Mouse (Mus musculus) liver, embryonic 16.5 days (tissue): ENCODE data around the gene Vamp2. TPM values are rescaled to one million over a fixed set of nuclear protein-coding genes. Genes with fewer than 3 reads are reported as not detected.

ENCODE experiments used
- ATAC-seq: fragments of 200-750 bp; cut with Nextera tagmentation; 2 replicates; pipeline ENCODE4 v1.8.0; 2017; ENCODE audit warnings: low read depth, mild to moderate bottlenecking, moderate number of reproducible peaks, moderate library complexity
- H3K27ac ChIP-seq: fragments of 300-500 bp; sonication (generic); 2 replicates; pipeline ENCODE4 v1.5.1; 2014; ENCODE audit warnings: mild to moderate bottlenecking, low read length
- H3K27me3 ChIP-seq: fragments of 300-500 bp; sonication (generic); 2 replicates; pipeline ENCODE4 v1.6.1; 2014; ENCODE audit warnings: low read depth, low read length, mixed read lengths; ENCODE audit not compliant: control insufficient read depth, insufficient read depth
- H3K36me3 ChIP-seq: fragments of 300-500 bp; sonication (generic); 2 replicates; pipeline ENCODE4 v1.6.1; 2014; ENCODE audit warnings: mild to moderate bottlenecking; ENCODE audit not compliant: control insufficient read depth, insufficient read depth
- H3K4me1 ChIP-seq: fragments of 300-500 bp; sonication (generic); 2 replicates; pipeline ENCODE4 v1.6.1; 2014; ENCODE audit warnings: low read depth, low read length, mixed read lengths; ENCODE audit not compliant: control insufficient read depth
- H3K4me2 ChIP-seq: fragments of 300-500 bp; sonication (generic); 2 replicates; pipeline ENCODE4 v1.6.1; 2014; ENCODE audit warnings: low read depth, low read length, mixed read lengths
- H3K4me3 ChIP-seq: fragments of 300-500 bp; sonication (generic); 2 replicates; pipeline ENCODE4 v1.5.1; 2014; ENCODE audit warnings: low read depth, mild to moderate bottlenecking, low read length
- H3K9ac ChIP-seq: fragments of 300-500 bp; sonication (generic); 2 replicates; pipeline ENCODE4 v1.6.1; 2014; ENCODE audit warnings: low read depth, low read length
- H3K9me3 ChIP-seq: fragments of 300-500 bp; sonication (generic); replicated peaks from 2 replicates; pipeline ENCODE4 v1.6.1; 2016; ENCODE audit warnings: low read length; ENCODE audit not compliant: control insufficient read depth
- WGBS: fragments of 180-500 bp; shearing (Covaris S2); extraction: QIAGEN DNeasy Blood & Tissue Kit; methylation state at CpG from one replicate; pipeline ENCODE4 v1.1.7; 2014; ENCODE audit not compliant: insufficient replicate concordance; 5-methylcytosine and 5-hydroxymethylcytosine counted together
- polyA plus RNA-seq: library from polyadenylated mRNA; unstranded; fragments of >200 nt; fragmentation: Nextera tagmentation; extraction: Ambion mirVana; gene quantifications from 2 replicates; pipeline ENCODE4 v1.2.1, GENCODE M21; 2015

Gene Vamp2
- polyA plus RNA-seq, 1 experiment from 2014 or later = 25.4 TPM

GRCm38 (mm10) chr11:69125041-69125851 is 37.0 kb downstream of the Vamp2 start:
- H3K9ac ChIP-seq = peak overlapping the region; percentile 66
- H3K27ac ChIP-seq = peak overlapping the region; percentile 65
- 0% methylated on average over 24 of the region's 24 CpGs for WGBS
- H3K9me3 ChIP-seq = no peaks in the 10 kb centered on the region
- H3K27me3 ChIP-seq = peaks cover 29% of the 10 kb centered on the region
- H3K4me1 ChIP-seq = peaks cover 42% of the 10 kb centered on the region
- peak; percentile 43 for ATAC-seq
- no peaks in the 10 kb centered on the region for H3K36me3 ChIP-seq
- peak overlapping the region; percentile 90 for H3K4me2 ChIP-seq
- peak overlapping the region; percentile 74 for H3K4me3 ChIP-seq

- no peak for ATAC-seq
Observed at GRCm38 (mm10) chr11:69125852-69125918, 37.4 kb downstream of the Vamp2 start, which contains the start of gene Aloxe3. Aloxe3 (plus strand) TSS chr11:69125896.

GRCm38 (mm10) chr11:69125919-69126705 is 37.8 kb downstream of the Vamp2 start:
- no peaks in the 10 kb centered on the region for H3K36me3 ChIP-seq
- H3K9me3 ChIP-seq = no peaks in the 10 kb centered on the region
- no peak overlapping the region for H3K27ac ChIP-seq
- 14% methylated on average over 19 of the region's 20 CpGs for WGBS
- H3K9ac ChIP-seq = peak overlapping the region; percentile 66
- H3K4me1 ChIP-seq = peaks cover 34% of the 10 kb centered on the region
- no peak for ATAC-seq
- peak overlapping the region; percentile 74 for H3K4me3 ChIP-seq
- peak overlapping the region; percentile 90 for H3K4me2 ChIP-seq
- H3K27me3 ChIP-seq = peaks cover 20% of the 10 kb centered on the region

More at GRCm38 (mm10) chr11:69125852-69125918, 37.4 kb downstream of the Vamp2 start, which contains the start of gene Aloxe3:
- Histone ChIP-seq H3K9me3 (no peaks in the 10 kb centered on the region), H3K4me1 (peaks cover 38% of the 10 kb centered on the region), H3K4me2 (peak within 1 kb of the TSS; percentile 90), H3K4me3 (peak within 1 kb of the TSS; percentile 74), H3K9ac (peak within 1 kb of the TSS; percentile 66), H3K27me3 (peaks cover 24% of the 10 kb centered on the region), H3K36me3 (no peaks in the 10 kb centered on the region), H3K27ac (peak within 1 kb of the TSS; percentile 65)
- 3% methylated on average over 3 of the region's 3 CpGs for WGBS

DNA sequence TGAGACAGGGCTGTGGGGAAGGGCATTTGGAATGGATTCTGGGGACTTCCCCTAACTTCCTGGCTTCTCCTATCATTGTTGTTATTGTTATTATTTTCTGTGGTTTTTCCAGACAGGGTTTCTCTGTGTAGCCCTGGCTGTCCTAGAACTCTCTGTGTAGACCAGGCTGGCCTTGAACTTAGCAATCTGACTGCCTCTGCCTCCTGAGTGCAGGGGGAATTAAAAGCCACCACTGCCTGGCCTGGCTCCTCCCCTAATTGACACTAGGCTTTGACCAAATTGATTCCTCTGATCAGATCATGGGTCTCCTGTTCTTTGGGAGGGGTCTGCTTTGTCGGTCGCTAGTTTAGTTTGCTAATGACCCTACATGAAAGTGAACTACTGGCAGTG is 38.4 kb downstream of the Vamp2 start:
- ATAC-seq = no peak
- Histone ChIP-seq H3K27ac (no peak overlapping the region), H3K4me1 (peaks cover 29% of the 10 kb centered on the region), H3K36me3 (no peaks in the 10 kb centered on the region), H3K4me2 (peak overlapping the region; percentile 90), H3K9me3 (no peaks in the 10 kb centered on the region), H3K27me3 (peaks cover 14% of the 10 kb centered on the region), H3K9ac (no peak overlapping the region), H3K4me3 (no peak overlapping the region)
- WGBS = 61% methylated on average over 2 of the region's 2 CpGs

DNA sequence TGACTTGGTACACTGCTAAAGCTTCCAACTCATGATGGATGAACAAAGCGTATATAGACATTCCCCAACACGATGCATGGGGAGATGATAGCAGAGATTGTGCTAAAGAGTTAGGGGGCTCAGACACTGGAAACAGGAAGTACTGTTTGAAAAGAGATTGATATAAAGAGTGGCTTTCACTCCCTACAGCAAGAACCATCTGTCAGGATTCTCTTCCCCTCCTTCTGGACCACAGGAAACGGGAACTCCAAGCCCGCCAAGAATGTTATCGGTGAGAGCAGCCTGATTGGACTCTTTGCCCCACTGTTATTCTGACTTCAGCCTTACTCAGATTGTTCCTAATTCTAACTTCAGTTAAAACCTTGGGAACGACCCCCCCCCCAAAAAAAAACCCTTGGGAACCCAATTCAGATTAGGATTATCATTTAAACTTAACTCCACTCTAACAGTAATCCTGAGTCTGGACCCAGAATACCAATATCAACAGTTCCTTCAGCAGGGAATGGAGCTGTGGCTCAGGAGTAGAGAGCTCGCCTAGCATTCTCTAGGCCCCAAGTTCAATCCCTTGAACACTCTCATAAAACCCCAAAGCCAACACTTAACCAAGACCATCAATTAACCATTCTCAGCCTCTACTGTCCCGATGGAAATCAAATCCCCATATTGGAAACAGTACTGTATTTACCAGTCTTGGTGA is 40.3 kb downstream of the Vamp2 start:
- no peaks in the 10 kb centered on the region for H3K9me3 ChIP-seq
- no peaks in the 10 kb centered on the region for H3K36me3 ChIP-seq
- no peak overlapping the region for H3K9ac ChIP-seq
- peaks cover 14% of the 10 kb centered on the region for H3K4me1 ChIP-seq
- H3K27me3 ChIP-seq = no peaks in the 10 kb centered on the region; the same call in none of the 2 replicates
- WGBS = 37% methylated on average over 8 of the region's 8 CpGs
- no peak overlapping the region for H3K4me2 ChIP-seq
- no peak overlapping the region for H3K4me3 ChIP-seq
- no peak for ATAC-seq
- H3K27ac ChIP-seq = no peak overlapping the region

DNA sequence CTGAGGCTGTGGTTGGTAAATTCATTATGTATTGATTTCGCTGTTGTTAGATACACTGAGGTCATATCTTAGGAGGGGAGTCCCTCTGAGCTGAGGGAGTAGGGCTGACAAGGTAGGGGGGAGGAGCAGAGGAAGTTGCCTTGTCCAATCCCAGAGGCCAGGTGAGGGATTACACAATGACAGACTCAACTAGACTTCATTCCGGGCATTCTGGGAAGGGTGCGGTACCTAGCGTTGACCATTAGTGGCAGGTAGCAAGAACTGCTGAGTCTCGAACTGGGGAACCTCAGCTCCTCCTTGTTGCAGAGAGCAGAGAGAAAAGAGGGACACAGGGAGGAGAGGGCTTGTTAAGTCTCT is 45.3 kb downstream of the Vamp2 start:
- Histone ChIP-seq H3K9me3 (no peaks in the 10 kb centered on the region), H3K36me3 (no peaks in the 10 kb centered on the region), H3K4me3 (peak overlapping the region; percentile 48), H3K27me3 (no peaks in the 10 kb centered on the region; the same call in none of the 2 replicates), H3K9ac (no peak overlapping the region), H3K27ac (no peak overlapping the region), H3K4me2 (peak overlapping the region; percentile 68), H3K4me1 (peaks cover 8% of the 10 kb centered on the region)
- ATAC-seq = peak; percentile 30; the same call in 1 of the 2 replicates
- 38% methylated on average over 5 of the region's 5 CpGs for WGBS

DNA sequence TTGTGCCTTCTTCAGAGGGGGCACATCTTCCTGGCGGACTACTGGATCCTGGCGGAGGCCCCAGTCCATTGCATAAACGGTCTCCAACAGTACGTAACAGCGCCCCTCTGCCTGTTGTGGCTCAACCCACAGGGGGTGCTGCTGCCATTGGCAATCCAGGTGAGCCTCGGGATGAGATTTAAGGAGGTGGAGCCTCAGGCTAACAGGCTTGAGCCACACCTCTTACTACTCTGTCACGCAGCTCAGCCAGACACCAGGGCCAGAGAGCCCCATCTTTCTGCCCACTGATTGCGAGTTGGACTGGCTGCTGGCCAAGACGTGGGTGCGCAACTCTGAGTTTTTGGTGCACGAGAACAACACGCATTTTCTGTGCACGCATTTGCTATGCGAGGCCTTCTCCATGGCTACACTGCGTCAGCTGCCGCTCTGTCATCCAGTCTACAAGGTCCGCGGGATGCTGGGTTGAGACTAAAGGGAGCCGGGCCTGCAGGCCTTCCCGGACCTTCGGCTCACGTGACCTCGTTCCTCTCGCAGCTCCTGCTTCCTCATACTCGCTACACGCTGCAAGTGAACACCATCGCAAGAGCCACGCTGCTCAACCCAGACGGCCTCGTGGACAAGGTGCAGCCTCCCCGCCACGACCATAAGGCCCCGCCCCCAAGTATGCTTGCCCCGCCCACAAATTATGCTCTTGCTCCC is 45.8 kb downstream of the Vamp2 start:
- H3K9me3 ChIP-seq = no peaks in the 10 kb centered on the region
- no peaks in the 10 kb centered on the region for H3K36me3 ChIP-seq
- no peaks in the 10 kb centered on the region; the same call in 1 of the 2 replicates for H3K27me3 ChIP-seq
- 4% methylated on average over 34 of the region's 34 CpGs for WGBS
- peaks cover 8% of the 10 kb centered on the region for H3K4me1 ChIP-seq
- peak; percentile 55 for ATAC-seq
- peak overlapping the region; percentile 48 for H3K4me3 ChIP-seq
- H3K4me2 ChIP-seq = peak overlapping the region; percentile 68
- H3K9ac ChIP-seq = no peak overlapping the region; the same call in 1 of the 2 replicates
- H3K27ac ChIP-seq = no peak overlapping the region

DNA sequence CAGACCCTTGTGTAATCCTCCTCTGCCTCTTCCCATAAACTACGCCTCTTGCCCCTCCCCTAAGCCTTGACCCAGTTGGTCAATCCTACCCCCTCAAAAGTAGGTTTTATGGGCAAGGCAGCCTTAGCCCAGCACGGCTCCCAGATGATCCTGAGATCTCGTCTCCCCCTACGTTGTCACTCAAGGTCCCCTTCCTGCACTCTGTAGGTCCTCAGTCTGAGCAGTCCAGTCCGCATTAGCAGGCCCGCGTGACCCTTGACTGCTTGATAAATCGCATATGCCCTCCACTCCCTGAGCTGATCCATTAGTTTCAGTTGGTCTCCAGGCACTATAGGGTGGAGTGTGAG is 46.3 kb downstream of the Vamp2 start:
- WGBS = 44% methylated on average over 8 of the region's 8 CpGs
- ATAC-seq = peak; percentile 11; the same call in 1 of the 2 replicates
- Histone ChIP-seq H3K4me3 (peak overlapping the region; percentile 48), H3K27ac (no peak overlapping the region), H3K27me3 (no peaks in the 10 kb centered on the region; the same call in 1 of the 2 replicates), H3K4me1 (peaks cover 8% of the 10 kb centered on the region), H3K9ac (no peak overlapping the region; the same call in 1 of the 2 replicates), H3K9me3 (no peaks in the 10 kb centered on the region), H3K4me2 (peak overlapping the region; percentile 68), H3K36me3 (no peaks in the 10 kb centered on the region)
